Mouse (Mus musculus) cerebellum, adult 8-10 months (tissue): Measurements from ENCODE around the gene Dthd1.

ENCODE experiments used
- DNase-seq: peaks from one replicate; pipeline ENCODE4 v3.0.0; 2022

Gene Dthd1

DNA sequence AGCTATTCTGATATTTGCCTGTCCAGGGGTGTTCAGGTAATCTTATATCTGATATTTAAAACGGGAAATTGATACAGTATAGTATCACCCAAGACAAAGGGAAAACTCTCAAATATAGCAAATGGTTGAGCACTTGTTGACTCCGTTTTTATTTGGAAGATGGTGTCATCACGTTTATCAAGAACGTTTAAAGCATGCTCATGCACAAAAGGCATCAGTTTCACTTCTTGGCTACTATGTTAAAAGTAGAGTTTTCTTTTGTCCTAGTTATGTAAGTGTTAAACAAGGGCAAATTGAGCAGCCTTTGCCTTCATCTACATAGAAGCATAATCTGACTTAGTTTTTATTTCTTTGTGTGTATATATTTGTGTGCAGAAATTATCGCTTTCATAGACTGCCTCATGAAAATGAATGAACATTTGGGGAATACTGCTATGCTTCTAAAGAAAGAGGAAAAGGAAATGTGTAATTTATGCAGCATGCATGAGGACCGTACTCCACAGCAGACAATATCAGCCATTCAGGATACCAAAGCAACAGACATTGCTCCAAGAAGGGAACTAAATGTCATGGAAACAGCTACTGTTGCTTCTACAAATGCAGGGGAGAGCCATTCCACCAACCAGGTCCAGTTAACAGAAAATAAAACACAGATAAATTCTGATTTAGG is at the start of gene Dthd1:
Gene Dthd1 (plus strand): TSS at position 422 of the 670 bp plus-strand sequence.
- DNase-seq, result no peak

- DNase-seq, result no peak
These were observed 49.5 kb upstream of the Dthd1 start for GRCm38 (mm10) chr5:62764161-62764560.

GRCm38 (mm10) chr5:62765459-62765783 is 48.2 kb upstream of the Dthd1 start:
- no peak for DNase-seq

DNA sequence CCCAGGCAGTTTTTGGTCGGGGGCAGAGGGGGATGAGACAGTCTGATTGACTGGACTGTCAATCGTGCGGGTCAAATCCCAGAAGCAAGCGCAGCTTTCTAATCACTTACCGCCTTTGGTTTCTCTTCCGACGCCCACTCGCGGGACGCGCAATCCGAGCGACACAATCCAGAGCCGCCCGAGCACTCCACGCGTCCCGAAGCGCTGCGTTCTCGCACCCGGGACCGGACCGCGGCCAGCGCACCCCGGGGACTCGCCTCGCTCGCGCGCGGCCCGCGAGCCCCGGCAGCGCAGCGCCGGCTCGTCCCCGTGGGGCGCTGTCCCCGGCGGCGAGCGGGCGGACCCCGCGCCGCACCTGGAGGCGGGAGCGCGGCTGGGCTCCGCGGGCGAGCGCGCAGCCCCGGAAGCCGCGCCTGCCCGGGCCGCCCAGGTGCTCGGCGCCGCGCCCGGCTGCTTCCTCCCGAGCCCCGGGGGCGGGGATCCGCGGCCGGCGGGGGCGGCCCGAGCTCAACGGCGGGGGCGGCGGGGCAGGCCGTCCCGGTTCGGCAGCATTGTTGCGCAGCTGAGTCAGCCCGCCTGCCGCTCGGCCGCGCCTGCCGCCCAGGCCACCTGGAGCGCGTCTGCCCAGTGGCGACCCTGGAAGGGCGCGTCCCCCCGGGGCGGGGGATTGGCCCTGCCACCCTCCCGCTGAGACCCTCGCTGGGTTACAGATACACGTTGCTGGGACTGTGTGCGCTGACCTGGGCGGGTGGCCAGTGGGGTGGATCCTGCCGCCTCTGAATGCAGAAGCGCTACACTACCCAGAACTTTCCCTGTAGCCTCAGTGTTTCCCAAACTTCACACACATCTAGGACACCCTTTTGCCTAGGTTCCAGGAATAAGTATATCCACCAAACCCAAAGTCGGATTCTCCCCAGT is 47.6 kb upstream of the Dthd1 start, which contains the start of gene Arap2:
Gene Arap2 (minus strand): TSS at position 376 of the 918 bp plus-strand sequence.
- DNase-seq, result peak; percentile 7

DNA sequence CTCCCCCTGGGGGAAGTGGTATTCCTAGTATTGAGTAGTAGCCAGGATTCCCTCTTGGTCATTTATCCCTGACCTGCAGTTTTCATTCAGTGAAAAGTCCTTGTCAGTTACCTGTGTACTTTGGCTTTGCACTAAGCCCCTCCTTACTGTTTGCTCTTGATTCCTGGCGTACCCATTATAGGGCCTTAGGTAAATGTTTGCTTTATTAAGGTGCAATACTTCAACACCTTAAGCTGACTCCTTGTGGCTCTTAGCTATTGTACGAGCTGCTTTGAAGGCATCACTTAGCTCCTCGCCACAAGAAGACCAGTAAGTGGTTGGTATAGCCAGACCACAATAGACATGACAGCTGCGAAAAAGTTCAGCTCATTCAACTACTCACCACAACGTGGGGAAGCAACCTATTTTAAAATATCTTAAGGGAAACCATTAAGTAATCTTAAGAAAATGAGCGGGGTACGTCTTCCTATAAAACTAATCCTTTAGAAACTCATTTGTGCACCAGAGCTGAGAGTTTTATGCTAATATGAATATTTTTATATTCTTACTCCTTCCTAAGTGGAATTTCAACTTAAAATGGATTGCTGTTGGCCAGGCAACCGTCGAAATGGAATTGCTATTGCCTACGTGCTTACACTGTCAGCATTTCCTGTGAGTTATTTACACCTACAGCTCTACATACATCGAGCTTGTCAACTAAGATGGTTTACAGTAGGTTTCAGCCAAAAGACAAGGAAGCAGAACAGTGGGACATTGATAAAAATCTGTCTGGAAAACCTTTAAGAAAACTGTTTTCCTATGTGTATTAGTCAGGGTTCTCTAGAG is 41.6 kb upstream of the Dthd1 start:
- DNase-seq, result no peak

DNA sequence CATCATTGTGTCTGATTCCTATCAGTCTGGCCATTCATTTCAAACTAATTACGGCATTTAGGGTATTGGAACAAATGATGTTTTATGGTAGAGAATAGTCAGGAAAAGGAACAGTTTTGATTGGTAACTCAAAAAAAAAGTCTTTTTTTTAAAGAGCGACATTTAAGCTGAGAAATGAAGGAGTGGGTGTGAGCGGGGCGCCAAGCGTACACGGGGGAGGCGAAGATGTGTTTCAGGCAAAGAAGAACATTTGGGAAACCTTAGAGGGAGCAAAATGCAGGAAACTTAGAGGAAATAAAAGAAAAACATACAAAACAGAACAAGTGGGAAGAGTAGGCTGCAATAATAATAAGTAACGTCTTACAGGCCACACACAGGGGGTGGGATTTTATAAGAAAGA is 35.8 kb upstream of the Dthd1 start:
- no peak for DNase-seq

- DNase-seq, result no peak
These were observed 34.9 kb upstream of the Dthd1 start for GRCm38 (mm10) chr5:62778682-62779081.

- no peak for DNase-seq
These were observed 26.8 kb upstream of the Dthd1 start for GRCm38 (mm10) chr5:62786809-62787208.

- no peak for DNase-seq
These were observed 22.6 kb upstream of the Dthd1 start for GRCm38 (mm10) chr5:62790921-62791564.

DNA sequence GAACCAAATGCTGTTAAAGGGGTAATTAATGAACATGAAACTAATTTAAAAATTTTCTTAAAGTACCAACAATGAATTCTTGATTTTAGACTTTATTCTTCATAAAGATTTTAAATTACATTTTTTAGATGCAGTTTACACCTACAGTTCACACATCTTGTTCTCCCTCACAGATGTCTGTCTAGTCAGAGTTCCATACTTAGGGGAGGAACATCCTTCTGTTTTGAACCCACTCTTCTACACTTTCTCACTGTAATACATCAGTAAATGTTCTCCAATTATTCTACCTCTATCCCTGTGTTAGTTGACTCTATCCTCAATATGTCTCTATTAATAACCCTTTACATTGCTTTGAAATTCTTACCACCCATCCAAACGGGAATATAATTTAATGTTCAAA is 20.8 kb upstream of the Dthd1 start:
- DNase-seq, result no peak

DNA sequence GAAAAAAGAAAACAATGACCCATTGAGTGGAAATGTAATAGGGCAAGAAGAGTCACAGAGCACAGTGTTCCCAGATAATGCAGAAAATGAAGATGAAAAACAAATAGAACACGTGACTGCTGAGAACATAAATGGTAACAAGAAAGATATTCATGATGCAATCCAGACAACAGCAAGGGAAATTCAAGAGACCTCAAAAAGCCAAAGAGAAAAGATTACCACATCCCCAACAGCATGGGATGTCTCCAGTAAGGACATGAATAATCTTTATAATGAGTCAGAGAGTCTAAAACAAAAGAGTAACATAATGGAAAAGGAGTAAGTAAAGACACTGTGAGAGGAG is 420 bp downstream of the Dthd1 start:
- DNase-seq, result no peak

DNA sequence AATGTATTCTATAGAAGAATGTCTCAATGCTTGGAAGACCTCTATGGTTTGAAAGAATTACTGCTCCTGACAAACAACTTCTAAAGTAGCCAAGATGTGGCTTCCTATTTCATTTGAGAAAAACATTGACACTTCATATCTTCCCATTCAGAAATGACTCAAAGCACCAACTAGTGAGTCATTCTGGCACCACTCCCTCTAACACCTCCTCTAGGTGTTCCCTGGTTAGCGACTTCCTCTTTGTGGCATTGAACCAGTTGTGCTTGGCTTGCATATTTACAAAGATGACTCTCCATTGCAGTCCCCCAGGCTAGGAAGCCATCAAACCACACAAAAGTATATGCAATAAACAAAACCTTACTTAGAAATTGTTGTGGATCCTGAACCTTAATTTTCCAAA is 2.1 kb downstream of the Dthd1 start:
- no peak for DNase-seq

DNA sequence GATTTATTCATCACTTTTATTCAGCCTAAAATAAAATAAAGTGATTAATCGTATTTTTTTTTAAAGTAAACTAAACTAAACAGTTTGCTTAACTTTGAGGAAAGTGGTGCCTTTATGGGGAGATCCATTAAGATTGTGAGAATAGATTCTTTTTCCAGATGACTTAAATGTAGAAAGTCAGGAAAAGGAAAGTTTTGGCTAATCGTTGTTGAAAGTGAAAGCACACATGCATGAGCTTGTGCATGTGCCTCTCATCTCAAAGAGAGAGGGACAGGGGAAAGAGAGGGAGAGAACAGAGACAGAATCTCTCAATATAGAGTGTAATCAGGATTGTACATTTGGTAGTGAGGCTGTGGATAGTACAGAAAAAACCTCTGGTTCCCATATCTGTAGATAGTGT is 5.9 kb downstream of the Dthd1 start:
- no peak for DNase-seq

- DNase-seq, result no peak
These were observed 7.0 kb downstream of the Dthd1 start for GRCm38 (mm10) chr5:62820363-62821271.

- no peak for DNase-seq
These were observed 29.5 kb downstream of the Dthd1 start for GRCm38 (mm10) chr5:62842955-62843730.

GRCm38 (mm10) chr5:62846571-62847131 is 33.0 kb downstream of the Dthd1 start:
- no peak for DNase-seq

- no peak for DNase-seq
These were observed 37.7 kb downstream of the Dthd1 start for GRCm38 (mm10) chr5:62851337-62851736.

GRCm38 (mm10) chr5:62854361-62854844 is 40.8 kb downstream of the Dthd1 start:
- DNase-seq, result no peak

DNA sequence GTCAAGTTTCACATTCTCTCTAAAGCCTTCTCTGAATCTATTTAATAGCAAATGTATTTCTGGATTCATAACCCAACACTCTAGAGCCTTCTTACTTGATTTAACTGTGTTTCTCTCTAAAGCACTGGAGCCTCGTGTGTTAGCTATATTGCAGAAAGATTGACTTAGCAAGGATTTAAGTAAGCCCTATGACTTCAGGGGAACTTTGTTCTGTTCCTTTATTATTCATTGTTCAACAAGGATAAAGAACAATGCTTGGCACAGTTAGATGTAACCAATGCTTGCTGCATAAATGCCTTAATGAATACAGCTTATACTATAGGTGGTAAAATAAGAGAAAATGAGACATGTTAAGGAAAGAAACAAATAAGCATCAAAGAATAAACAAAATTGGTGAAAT is 43.9 kb downstream of the Dthd1 start:
- DNase-seq, result no peak

DNA sequence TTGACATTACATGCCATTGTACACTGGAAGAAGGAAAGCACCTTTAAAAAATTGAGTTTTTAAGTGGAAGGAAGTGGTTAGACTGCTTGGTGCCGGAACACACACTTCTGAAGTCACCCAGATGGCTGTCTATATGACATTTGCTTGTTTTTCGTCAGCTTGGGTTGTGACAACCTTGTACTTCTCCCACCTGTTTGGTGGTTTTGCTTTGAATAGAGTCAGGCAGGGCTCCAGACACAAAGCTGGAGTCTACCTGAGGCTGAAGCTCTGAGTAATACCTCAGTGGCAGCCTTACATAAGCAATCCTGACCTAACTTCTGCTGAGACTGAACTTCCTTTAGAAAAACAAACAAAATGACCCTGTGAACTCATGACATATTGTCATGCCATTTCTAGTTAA is 44.7 kb downstream of the Dthd1 start:
- no peak for DNase-seq

- DNase-seq, result no peak
These were observed 50.7 kb downstream of the Dthd1 start for GRCm38 (mm10) chr5:62864348-62864747.
